Mouse (Mus musculus) urinary bladder, postnatal 14 days (tissue): ENCODE data around the gene Nr6a1.

ENCODE experiments used
- DNase-seq: peaks from one replicate; pipeline ENCODE4 v3.0.0; 2021; ENCODE audit warnings: low spot score

The Nr6a1 gene

DNA sequence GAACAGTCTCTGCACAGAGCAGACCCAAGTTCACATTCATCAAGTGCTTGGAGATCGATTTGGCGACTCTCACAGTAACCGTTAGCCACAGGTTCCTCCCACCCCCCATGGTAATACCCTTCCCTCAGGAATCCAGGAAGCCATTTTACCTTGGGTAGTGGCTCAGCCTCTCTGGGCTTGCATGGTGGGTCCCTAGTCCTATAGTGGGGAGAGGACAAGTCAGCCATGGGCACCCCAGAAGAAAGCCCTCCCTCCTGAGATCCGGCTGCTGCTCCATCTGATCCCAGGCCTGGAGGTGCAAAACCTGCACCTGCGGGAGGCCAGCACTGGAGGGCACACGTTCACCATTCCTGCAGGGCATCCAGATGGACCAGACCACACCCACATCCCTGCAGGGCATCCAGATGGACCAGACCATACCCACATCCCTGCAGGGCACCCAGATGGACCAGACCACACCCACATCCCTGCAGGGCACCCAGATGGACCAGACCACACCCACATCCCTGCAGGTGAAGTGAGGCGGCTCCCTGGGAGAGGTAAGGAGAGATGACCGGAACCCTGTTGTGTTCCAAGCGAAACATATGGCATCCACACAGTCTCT lies 252.0 kb downstream of the Nr6a1 start:
- no peak for DNase-seq
